Mouse (Mus musculus): ENCODE data around the gene Jam3. TPM values are rescaled to one million over a fixed set of nuclear protein-coding genes. Genes with fewer than 3 reads are reported as not detected.

The Jam3 gene
- polyA plus RNA-seq (2014; fragmentation: Illumina TruSeq; extraction: RNeasy Lipid Tissue Mini Kit (QIAGEN cat#74804); ENCODE audit: low read depth, low replicate concordance) = 15.4 TPM

GRCm38 (mm10) chr9:27154763-27155530, at the start of gene Jam3:
Gene Jam3, minus strand, starts transcription at chr9:27155421.

Other genes with a start within 250 kb of the Jam3 start
- 690 TPM for gene Gm1110, start 232.3 kb downstream of the Jam3 start, polyA plus RNA-seq (2014; fragmentation: Illumina TruSeq; extraction: RNeasy Lipid Tissue Mini Kit (QIAGEN cat#74804); ENCODE audit: low read depth, low replicate concordance)
- 80.5 TPM for gene Acad8, start 155.9 kb downstream of the Jam3 start, polyA plus RNA-seq (2014; fragmentation: Illumina TruSeq; extraction: RNeasy Lipid Tissue Mini Kit (QIAGEN cat#74804); ENCODE audit: low read depth, low replicate concordance)
- gene Thyn1, start 155.7 kb downstream of the Jam3 start, polyA plus RNA-seq (2014; fragmentation: Illumina TruSeq; extraction: RNeasy Lipid Tissue Mini Kit (QIAGEN cat#74804); ENCODE audit: low read depth, low replicate concordance) = 65.3 TPM
- gene Vps26b, start 125.4 kb downstream of the Jam3 start, polyA plus RNA-seq (2014; fragmentation: Illumina TruSeq; extraction: RNeasy Lipid Tissue Mini Kit (QIAGEN cat#74804); ENCODE audit: low read depth, low replicate concordance) = 38.6 TPM
- gene Ncapd3, start 125.2 kb downstream of the Jam3 start, polyA plus RNA-seq (2014; fragmentation: Illumina TruSeq; extraction: RNeasy Lipid Tissue Mini Kit (QIAGEN cat#74804); ENCODE audit: low read depth, low replicate concordance) = 16.5 TPM
- gene Igsf9b, start 143.8 kb upstream of the Jam3 start, polyA plus RNA-seq (2014; fragmentation: Illumina TruSeq; extraction: RNeasy Lipid Tissue Mini Kit (QIAGEN cat#74804); ENCODE audit: low read depth, low replicate concordance) = 0.69 TPM
- gene Spata19, start 241.4 kb upstream of the Jam3 start, polyA plus RNA-seq (2014; fragmentation: Illumina TruSeq; extraction: RNeasy Lipid Tissue Mini Kit (QIAGEN cat#74804); ENCODE audit: low read depth, low replicate concordance) = 17.4 TPM